Mouse (Mus musculus): ENCODE measurements around the gene Kndc1.

GRCm38 (mm10) chr7:139861411-139861810 is 33.1 kb upstream of the Kndc1 start:
- peak; percentile 64; the same call in 1 of the 2 replicates for TF ChIP-seq CTCF (IDR thresholded peaks at IDR 0.05; ENCODE audit: borderline replicate concordance, insufficient read depth, low read depth, low read length)
- no peak for TF ChIP-seq POLR2A (IDR thresholded peaks at IDR 0.05; ENCODE audit: borderline replicate concordance, insufficient read depth, low read length)
